Mouse (Mus musculus) common myeloid progenitor, adult 5-6 weeks (primary cell): ENCODE results near the gene Foxc2. TPM values are rescaled to one million over a fixed set of nuclear protein-coding genes. Genes with fewer than 3 reads are reported as not detected.
A peak's percentile ranks its signal among the peaks of the same experiment; 100 is the strongest.

ENCODE experiments used
- ATAC-seq: replicated peaks from 2 replicates; pipeline ENCODE4 v1.8.0; 2016; ENCODE audit warnings: low read depth, mild to moderate bottlenecking, moderate TSS enrichment, inconsistent platforms; ENCODE audit not compliant: poor library complexity, severe bottlenecking
- total RNA-seq: library from RNA; stranded (forward); fragments of 200-1000, 187-1606 nt; gene quantifications from 2 replicates; pipeline ENCODE4 v1.2.3, GENCODE M21; 2017

Foxc2 gene
- total RNA-seq, result not detected in 2 replicates

GRCm38 (mm10) chr8:121115948-121116347 is at the start of gene Foxc2:
Foxc2 (plus strand) TSS chr8:121116171.
- 0 out of 2 replicates have a peak, but pooled peaks have one; percentile 19 for ATAC-seq

GRCm38 (mm10) chr8:121071454-121071853 is 44.5 kb upstream of the Foxc2 start:
- ATAC-seq, result no peak

GRCm38 (mm10) chr8:121072406-121073130 is 43.4 kb upstream of the Foxc2 start:
- no peak for ATAC-seq

GRCm38 (mm10) chr8:121073174-121074107 is 42.5 kb upstream of the Foxc2 start:
- no peak for ATAC-seq

- no peak for ATAC-seq
These were observed 41.7 kb upstream of the Foxc2 start for GRCm38 (mm10) chr8:121074108-121074847.

- no peak for ATAC-seq
These were observed 41.2 kb upstream of the Foxc2 start for GRCm38 (mm10) chr8:121074848-121075145.

- no peak for ATAC-seq
These were observed 40.0 kb upstream of the Foxc2 start for GRCm38 (mm10) chr8:121075936-121076335.

GRCm38 (mm10) chr8:121076555-121076954 is 39.4 kb upstream of the Foxc2 start:
- no peak for ATAC-seq

- no peak for ATAC-seq
These were observed 37.2 kb upstream of the Foxc2 start for GRCm38 (mm10) chr8:121078721-121079120.

GRCm38 (mm10) chr8:121079201-121079600 is 36.8 kb upstream of the Foxc2 start:
- no peak for ATAC-seq

- ATAC-seq, result no peak
These were observed 36.0 kb upstream of the Foxc2 start for GRCm38 (mm10) chr8:121079944-121080343.

- no peak for ATAC-seq
These were observed 35.4 kb upstream of the Foxc2 start for GRCm38 (mm10) chr8:121080361-121081090.

GRCm38 (mm10) chr8:121081398-121081797 is 34.6 kb upstream of the Foxc2 start:
- ATAC-seq, result no peak

GRCm38 (mm10) chr8:121082218-121083092 is 33.5 kb upstream of the Foxc2 start:
- no peak for ATAC-seq

- peak; percentile 40; the same call in 1 of the 2 replicates for ATAC-seq
These were observed 32.7 kb upstream of the Foxc2 start for GRCm38 (mm10) chr8:121083093-121083935.

- no peak for ATAC-seq
These were observed 32.1 kb upstream of the Foxc2 start for GRCm38 (mm10) chr8:121083936-121084209.

GRCm38 (mm10) chr8:121084210-121084951 is 31.6 kb upstream of the Foxc2 start, which contains the start of gene Foxf1:
Foxf1 (plus strand) TSS chr8:121084386.
- ATAC-seq, result no peak

- no peak for ATAC-seq
These were observed 31.0 kb upstream of the Foxc2 start for GRCm38 (mm10) chr8:121085011-121085410.
